Mouse (Mus musculus): Measurements from ENCODE around the gene Arhgef7.

GRCm38 (mm10) chr8:11804914-11805313 is 77.4 kb downstream of the Arhgef7 start:
- TF ChIP-seq POLR2A (IDR thresholded peaks at IDR 0.05; ENCODE audit: extremely low read depth, insufficient read depth, low read length) (no peak), CTCF (IDR thresholded peaks at IDR 0.05; ENCODE audit: low read depth, low read length) (no peak)

All from liver, adult 2 months (tissue).